ENCODE assay signal across 8 mouse cellular contexts in genomic region chr11:121420830-121421552, GRCm38 (mm10). TPM values are rescaled to one million over a fixed set of nuclear protein-coding genes. Genes with fewer than 3 reads are reported as not detected.
DNase-seq lines count a peak whose midpoint lies in the region; ATAC-seq and TF ChIP-seq lines count a peak whose summit lies in the region.

Gene Fn3krp, plus strand, starts transcription at chr11:121421401.

- peak within 1 kb of the TSS; percentile 99 for H3K4me3 ChIP-seq in bone marrow macrophage, adult 2 months (ENCODE audit: insufficient read depth, low read length)
- peak within 1 kb of the TSS; percentile 89 for H3K4me3 ChIP-seq in embryonic fibroblast, embryonic 13.5 days (ENCODE audit: insufficient read depth, low read length)
- peak within 1 kb of the TSS; percentile 77 for H3K4me3 ChIP-seq in kidney, embryonic 14.5 days (ENCODE audit: low read length)
- peak within 1 kb of the TSS; percentile 77 for H3K4me3 ChIP-seq in limb, embryonic 15.5 days

- H3K27ac ChIP-seq in bone marrow macrophage, adult 2 months (ENCODE audit: insufficient read depth, low read depth, low read length), result no peak within 1 kb of the TSS
- peak within 1 kb of the TSS; percentile 12 for H3K27ac ChIP-seq in embryonic fibroblast, embryonic 13.5 days (ENCODE audit: insufficient read depth, low read length)
- peak within 1 kb of the TSS; percentile 73 for H3K27ac ChIP-seq in kidney, embryonic 14.5 days (ENCODE audit: low read depth, low read length)
- peak within 1 kb of the TSS; percentile 73 for H3K27ac ChIP-seq in limb, embryonic 15.5 days

- no peaks in the 10 kb centered on the region for H3K27me3 ChIP-seq in kidney, embryonic 14.5 days (ENCODE audit: control insufficient read depth, insufficient read depth, low read length)
- H3K27me3 ChIP-seq in limb, embryonic 15.5 days, result no peaks in the 10 kb centered on the region

- no peaks in the 10 kb centered on the region for H3K9me3 ChIP-seq in kidney, embryonic 14.5 days (ENCODE audit: control insufficient read depth, low read length)
- no peaks in the 10 kb centered on the region for H3K9me3 ChIP-seq in limb, embryonic 15.5 days

- ATAC-seq in kidney, embryonic 14.5 days (ENCODE audit: low FRiP score, low TSS enrichment), result peak; percentile 99
- ATAC-seq in limb, embryonic 15.5 days (ENCODE audit: insufficient number of reproducible peaks, low FRiP score, low TSS enrichment, low read depth), result peak; percentile 100

- TF ChIP-seq POLR2A in bone marrow macrophage, adult 2 months (IDR thresholded peaks at IDR 0.05; ENCODE audit: borderline replicate concordance, low read depth, low read length), result no peak
- peak; percentile 64 for TF ChIP-seq POLR2A in embryonic fibroblast, embryonic 13.5 days (IDR thresholded peaks at IDR 0.05; ENCODE audit: low read depth, low read length)

- peak within 1 kb of the TSS; percentile 73 for H3K9ac ChIP-seq in kidney, embryonic 14.5 days (ENCODE audit: low read depth, low read length)
- H3K9ac ChIP-seq in limb, embryonic 15.5 days, result peak within 1 kb of the TSS; percentile 74

- 2% methylated on average over 28 of the region's 28 CpGs for WGBS in kidney, embryonic 14.5 days
- 1% methylated on average over 28 of the region's 28 CpGs for WGBS in limb, embryonic 15.5 days

- DNase-seq in A20 (ENCODE audit: low read depth, low spot score), result peak; percentile 98
- DNase-seq in heart, adult 9 months (ENCODE audit: low spot score in 2 of 2), result peak; percentile 99 to 100
- DNase-seq in monocyte, adult 2 months (ENCODE audit: low read depth in 1 of 2, low spot score in 2 of 2), result peak; percentile 92 to 96
- peak; percentile 97 to 99 for DNase-seq in spleen, postnatal 36 days (ENCODE audit: low spot score in 2 of 2)

- no peak for TF ChIP-seq CTCF in bone marrow macrophage, adult 2 months (IDR thresholded peaks at IDR 0.05; ENCODE audit: low read depth, low read length)
- peak; percentile 38; the same call in 1 of the 2 replicates for TF ChIP-seq CTCF in embryonic fibroblast, embryonic 13.5 days (IDR thresholded peaks at IDR 0.05; ENCODE audit: borderline replicate concordance, insufficient read depth, low read length)

- no peaks in the 10 kb centered on the region for H3K36me3 ChIP-seq in kidney, embryonic 14.5 days (ENCODE audit: control insufficient read depth, insufficient read depth, low read length)
- H3K36me3 ChIP-seq in limb, embryonic 15.5 days, result no peaks in the 10 kb centered on the region

- peaks cover 11% of the 10 kb centered on the region for H3K4me1 ChIP-seq in bone marrow macrophage, adult 2 months (ENCODE audit: control insufficient read depth, insufficient read depth, low read length)
- H3K4me1 ChIP-seq in embryonic fibroblast, embryonic 13.5 days (ENCODE audit: control insufficient read depth, insufficient read depth, low read length), result peaks cover 5% of the 10 kb centered on the region; the same call in 1 of the 2 replicates
- no peaks in the 10 kb centered on the region; the same call in 1 of the 2 replicates for H3K4me1 ChIP-seq in kidney, embryonic 14.5 days (ENCODE audit: control insufficient read depth, insufficient read depth, low read length)
- peaks cover 6% of the 10 kb centered on the region; the same call in 1 of the 2 replicates for H3K4me1 ChIP-seq in limb, embryonic 15.5 days

- peak within 1 kb of the TSS; percentile 86 for H3K4me2 ChIP-seq in kidney, embryonic 14.5 days (replicated peaks; ENCODE audit: low read depth, low read length)
- peak within 1 kb of the TSS; percentile 88 for H3K4me2 ChIP-seq in limb, embryonic 15.5 days

RNA-seq across cellular contexts. Expression of gene Fn3krp, which starts in this region (rescaled TPM):
- 9.2 and 10.4 TPM in 2 replicates for polyA plus RNA-seq in bone marrow macrophage, adult 2 months (2012; ENCODE audit: insufficient read depth, insufficient read length, missing spikeins)
- 6.9 and 9.0 TPM in 2 replicates for polyA plus RNA-seq in embryonic fibroblast, embryonic 13.5 days (2011; ENCODE audit: insufficient read length, low read depth, missing spikeins)
- 6.3 and 7.4 TPM in 2 replicates for polyA plus RNA-seq in kidney, embryonic 14.5 days (2014; fragmentation: Nextera tagmentation; extraction: Ambion mirVana)
- 7.3 and 8.9 TPM in 2 replicates for polyA plus RNA-seq in limb, embryonic 15.5 days (2015; fragmentation: Nextera tagmentation; extraction: Ambion mirVana)
